Mouse (Mus musculus): ENCODE measurements around the gene Spem1. TPM values are rescaled to one million over a fixed set of nuclear protein-coding genes. Genes with fewer than 3 reads are reported as not detected.

Gene Spem1
- total RNA-seq, 4 experiments from 2014 or later: 0.38 TPM; not detected in 3

- DNase-seq: peak; percentile 31
Measured at GRCm38 (mm10) chr11:69836703-69837576, 15.0 kb upstream of the Spem1 start.

DNA sequence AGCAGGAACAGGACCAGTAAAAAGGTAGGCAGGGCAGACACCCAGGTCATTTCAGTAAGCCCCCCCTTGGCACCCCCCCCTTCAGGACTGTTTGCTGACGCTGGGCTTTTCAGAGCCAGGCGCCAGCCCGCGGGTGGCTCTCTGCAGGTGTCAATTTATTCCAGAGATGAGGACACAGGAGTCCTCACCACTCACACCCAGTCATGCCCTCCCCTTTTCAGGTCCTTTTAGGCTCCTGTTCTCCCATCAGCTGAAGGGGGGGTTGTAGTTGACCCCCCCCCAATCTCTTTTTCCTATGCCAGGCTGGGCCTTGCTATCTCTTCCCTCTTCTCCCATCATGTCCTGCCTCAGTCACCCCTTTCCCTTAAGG, 14.0 kb upstream of the Spem1 start:
- DNase-seq: no peak

DNA sequence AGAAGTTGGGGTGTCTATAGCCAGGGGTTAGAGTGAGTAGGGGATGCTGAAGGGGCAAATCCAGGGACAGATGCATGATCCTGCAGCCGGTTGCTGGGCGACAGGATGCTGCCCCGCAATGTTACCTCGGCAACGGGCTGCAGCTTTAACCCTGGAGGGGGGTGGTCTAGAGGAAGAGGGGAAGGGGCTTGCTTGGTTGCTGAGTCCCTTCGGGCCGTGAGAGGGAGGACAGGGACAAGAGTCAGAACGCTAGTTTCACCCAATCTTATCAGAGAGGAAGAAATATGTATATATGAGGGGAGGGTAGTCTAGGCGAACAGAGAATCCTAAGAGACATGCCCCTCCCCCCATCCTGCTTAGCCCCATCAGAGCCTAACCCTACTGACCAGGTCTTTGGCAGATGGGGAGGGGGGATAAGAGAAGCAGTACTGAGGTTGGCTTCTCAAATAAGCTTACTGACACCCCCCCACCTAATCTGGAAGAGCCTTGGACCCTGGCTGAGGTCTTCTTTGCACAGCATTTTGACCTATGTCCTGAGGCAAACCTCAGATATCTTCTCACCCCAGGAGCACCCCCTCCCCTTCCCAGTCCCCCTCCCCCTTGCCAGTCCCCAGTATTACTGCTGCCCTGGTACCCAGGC, 13.5 kb upstream of the Spem1 start:
- DNase-seq: no peak

DNA sequence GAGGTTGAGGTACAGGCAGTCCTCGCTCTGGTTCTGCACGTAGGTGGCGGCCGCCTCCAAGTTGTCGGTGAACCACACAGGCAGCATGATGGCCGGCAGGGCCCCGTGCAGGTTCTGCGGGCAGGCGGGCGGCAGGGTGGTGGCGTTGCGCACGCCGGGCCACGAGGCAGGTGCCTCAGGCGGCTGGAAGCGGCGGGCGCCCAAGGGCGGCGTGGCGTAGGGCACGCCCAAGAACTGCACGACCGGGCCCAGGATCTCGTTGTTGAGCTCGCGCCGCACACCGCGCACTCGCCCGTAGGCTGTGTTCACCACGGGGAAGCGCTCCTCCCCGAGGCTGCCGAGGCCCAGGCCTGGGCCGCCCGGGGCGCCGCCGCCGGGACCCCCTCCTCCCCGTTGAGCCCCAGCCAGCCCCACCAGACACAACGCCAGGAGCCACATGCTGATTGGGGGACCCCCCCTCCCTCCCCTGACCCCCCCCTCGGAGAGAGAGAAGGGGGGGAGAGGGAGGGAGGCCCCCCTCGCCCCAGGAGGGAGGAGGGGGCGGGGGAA, 12.1 kb upstream of the Spem1 start:
- no peak for DNase-seq

- DNase-seq: no peak
Measured at GRCm38 (mm10) chr11:69833554-69833953, 11.6 kb upstream of the Spem1 start.

DNA sequence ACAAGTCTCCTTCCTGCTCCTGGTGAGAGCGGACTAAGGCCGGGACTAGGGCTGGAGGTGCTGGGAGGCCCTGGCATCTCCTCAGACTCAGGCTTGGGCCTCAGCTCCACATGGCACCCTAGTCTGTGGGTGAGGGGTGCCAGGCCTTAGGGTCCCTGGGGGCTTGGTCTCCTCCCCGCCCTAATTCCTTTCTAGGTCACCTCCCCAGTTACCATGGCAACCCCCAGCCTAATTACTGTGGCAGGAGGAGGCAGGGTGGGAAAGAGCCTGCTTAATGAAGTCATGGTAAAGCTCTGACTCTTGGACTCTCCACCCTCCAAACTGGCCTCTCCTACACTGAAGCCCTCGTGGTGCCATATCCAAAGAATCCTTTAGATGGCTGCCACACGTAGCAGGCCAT, 6.9 kb upstream of the Spem1 start:
- no peak for DNase-seq

GRCm38 (mm10) chr11:69823456-69823855, 1.5 kb upstream of the Spem1 start:
- no peak for DNase-seq

GRCm38 (mm10) chr11:69818871-69819270, 3.1 kb downstream of the Spem1 start:
- DNase-seq: no peak

DNA sequence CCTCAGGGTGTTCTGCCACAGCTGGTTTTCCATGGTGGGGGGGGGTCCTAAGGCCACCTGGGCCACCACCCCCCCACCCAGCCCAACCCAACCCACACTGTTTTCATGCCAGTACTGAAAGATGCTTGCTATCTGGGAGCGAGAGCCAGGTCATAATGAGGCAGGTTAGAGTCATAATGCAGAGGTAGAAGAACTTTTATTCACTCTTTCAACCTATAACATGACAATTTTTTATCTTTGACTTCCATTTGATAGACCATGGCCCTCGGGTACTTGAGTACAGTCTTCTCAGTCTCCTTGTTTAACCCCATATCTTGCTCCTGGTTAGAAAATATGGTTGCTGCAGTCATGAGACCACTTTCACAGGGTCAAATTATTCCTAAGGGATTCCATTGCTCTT, 3.6 kb downstream of the Spem1 start, which contains the start of gene Spem2:
Gene Spem2, minus strand, starts transcription at position 101 of the 400 bp plus-strand sequence.
- DNase-seq: no peak

- no peak for DNase-seq
Measured at GRCm38 (mm10) chr11:69816520-69816919, 5.5 kb downstream of the Spem1 start.

DNA sequence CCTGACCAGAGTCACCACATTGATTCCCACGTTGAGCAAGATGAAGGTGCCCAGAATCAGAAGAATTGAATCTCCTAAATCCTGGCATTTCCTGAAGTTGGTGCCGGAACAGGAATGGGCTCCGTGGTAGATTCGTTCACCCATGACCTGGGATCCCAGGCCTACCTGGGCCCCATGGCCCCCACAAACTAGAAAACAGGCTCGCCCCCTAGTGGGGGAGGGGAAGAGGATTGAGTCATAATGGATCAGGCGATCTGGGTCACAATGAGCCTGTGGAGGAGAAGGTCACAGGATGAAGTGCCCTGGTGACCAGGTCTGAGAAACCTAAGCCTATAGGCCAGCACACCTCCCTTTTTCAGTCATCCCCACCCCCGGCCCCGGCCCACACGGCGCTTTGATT, 6.8 kb downstream of the Spem1 start, which contains the start of gene Gm39566:
Gene Gm39566, minus strand, starts transcription at position 144 of the 400 bp plus-strand sequence.
- DNase-seq: no peak

DNA sequence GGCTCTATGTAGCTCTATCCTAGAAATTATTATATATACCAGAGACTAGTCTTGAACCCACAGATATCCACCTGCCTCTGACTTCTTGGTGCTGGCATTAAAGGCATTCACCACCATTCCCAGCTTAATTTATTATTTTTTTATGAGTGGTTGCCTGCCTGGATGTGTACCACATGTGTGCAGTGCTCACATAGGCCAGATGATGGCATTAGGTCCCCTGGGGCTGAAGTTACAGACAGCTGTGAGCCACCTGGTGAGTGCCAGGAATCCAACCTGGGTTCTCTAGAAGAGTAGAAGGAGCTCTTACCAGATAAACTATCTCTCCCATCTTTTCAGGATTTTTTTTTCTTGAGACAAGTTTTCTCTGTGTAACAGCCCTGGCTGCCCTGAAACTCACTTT, 11.7 kb downstream of the Spem1 start:
- DNase-seq: no peak

GRCm38 (mm10) chr11:69807641-69808040, 14.3 kb downstream of the Spem1 start:
- no peak for DNase-seq

- DNase-seq: no peak
Measured at GRCm38 (mm10) chr11:69806378-69806777, 15.6 kb downstream of the Spem1 start.

GRCm38 (mm10) chr11:69804972-69805909, 16.7 kb downstream of the Spem1 start, which contains the start of gene Tmem102:
Tmem102 (minus strand) TSS chr11:69805624.
- DNase-seq: no peak

DNA sequence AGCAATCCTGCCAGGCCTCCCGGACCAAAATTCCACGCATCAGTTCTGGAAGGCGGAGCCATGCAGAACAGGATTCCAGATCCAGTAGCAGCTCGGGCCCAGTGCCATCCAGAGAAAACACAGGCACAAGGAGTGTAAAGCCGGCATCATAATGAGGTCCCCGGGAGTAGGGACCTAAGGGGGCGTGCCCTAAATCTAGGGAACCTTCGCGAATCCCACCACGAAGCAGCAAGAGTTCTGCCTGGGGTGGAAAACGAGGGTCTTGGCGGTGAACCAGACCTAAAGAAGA, 17.4 kb downstream of the Spem1 start:
- no peak for DNase-seq

- DNase-seq: peak; percentile 77
Measured at GRCm38 (mm10) chr11:69803786-69804651, 18.0 kb downstream of the Spem1 start.

GRCm38 (mm10) chr11:69803328-69803727, 18.7 kb downstream of the Spem1 start:
- DNase-seq: no peak

DNA sequence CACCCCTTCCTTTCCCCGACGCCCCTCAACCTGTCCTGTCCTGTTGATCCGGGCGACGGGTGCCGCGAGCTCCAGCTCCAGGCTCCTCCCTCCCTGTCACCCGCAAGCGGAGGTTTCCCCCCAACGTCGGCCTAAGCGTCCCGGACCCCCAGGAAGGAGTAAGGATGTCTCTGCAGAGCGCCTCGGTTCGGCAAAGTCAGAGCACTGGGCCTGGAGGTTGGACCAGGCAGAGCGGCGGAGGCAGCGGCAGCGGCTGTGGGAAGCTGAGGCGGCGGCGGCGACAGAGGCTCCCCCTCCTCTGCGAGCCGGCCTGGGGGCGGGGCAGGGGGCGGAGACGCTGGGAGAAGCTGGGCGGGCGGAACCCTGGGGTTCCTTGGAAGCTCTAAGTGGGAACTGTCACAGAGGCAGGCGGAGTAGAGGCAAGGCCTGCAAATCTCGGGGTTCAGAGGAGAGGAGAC, 19.3 kb downstream of the Spem1 start:
- DNase-seq: peak; percentile 81

DNA sequence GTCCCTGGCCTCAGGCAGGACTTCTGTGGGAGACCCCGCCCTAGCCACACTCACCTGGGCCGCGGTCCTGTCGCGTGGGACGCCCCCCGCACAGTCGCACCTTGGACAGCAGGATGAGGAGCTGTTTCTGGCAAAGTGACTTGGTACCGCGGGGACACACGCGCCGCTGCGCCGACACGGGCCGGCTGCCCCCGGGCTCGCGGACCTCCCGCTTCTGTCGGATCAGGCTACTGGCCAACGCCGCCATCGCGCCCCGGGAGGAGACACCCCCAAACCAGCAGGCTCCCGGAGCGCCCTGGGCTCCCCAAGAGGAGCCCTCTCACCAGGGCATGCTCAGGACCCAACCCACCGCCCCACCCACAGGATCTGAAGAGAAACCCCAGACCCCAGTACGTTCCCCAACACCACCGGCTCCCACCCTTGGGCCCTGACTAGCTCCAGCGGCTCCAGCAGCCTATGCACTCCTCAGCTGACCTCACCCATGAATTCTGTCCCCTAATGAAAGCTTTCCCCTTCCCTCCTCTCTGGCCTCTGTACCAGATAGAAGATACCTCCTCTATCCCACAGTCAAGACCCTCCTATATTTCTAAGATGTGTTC, 20.5 kb downstream of the Spem1 start, which contains the start of gene Fgf11:
Gene Fgf11, minus strand, starts transcription at position 479 of the 599 bp plus-strand sequence.
- DNase-seq: no peak
